Mouse (Mus musculus): ENCODE data around the gene Polr2b.

Polr2b gene

GRCm38 (mm10) chr5:77309924-77310772 is at the start of gene Polr2b, which contains the start of gene Noa1:
TSS of gene Polr2b (plus strand) at chr5:77310147.
TSS of gene Noa1 (minus strand) at chr5:77310084.
- peak; percentile 98 for DNase-seq

- DNase-seq = no peak
Measured at GRCm38 (mm10) chr5:77261137-77261536, 48.8 kb upstream of the Polr2b start.

- DNase-seq = no peak
Measured at GRCm38 (mm10) chr5:77262105-77262504, 47.8 kb upstream of the Polr2b start.

- peak; percentile 86 for DNase-seq
Measured at GRCm38 (mm10) chr5:77265081-77265670, 44.8 kb upstream of the Polr2b start, which contains the start of gene Rest. TSS of gene Rest (plus strand) at chr5:77265491.

DNA sequence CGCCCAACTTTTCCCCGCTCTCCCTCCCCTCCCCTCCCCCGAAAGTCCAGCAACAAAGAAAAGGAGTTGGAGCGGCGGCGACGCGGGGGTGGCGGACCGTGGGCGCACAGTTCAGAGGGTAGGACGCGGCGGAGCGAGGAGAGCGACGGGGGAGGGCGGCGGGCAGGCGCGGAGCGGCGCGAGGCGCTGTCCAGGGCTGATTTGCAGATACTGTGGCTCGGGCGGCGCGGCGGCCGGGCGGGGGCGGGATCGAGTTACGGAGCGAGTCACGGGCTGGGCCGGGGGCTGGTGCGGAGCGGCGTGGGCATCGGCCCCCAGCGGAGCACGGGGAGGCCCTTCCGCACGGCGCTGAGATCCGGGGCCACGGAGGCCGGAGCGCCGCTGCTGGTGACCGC is 44.3 kb upstream of the Polr2b start:
- DNase-seq = peak; percentile 87

GRCm38 (mm10) chr5:77266066-77266885 is 43.7 kb upstream of the Polr2b start:
- DNase-seq = peak; percentile 59

DNA sequence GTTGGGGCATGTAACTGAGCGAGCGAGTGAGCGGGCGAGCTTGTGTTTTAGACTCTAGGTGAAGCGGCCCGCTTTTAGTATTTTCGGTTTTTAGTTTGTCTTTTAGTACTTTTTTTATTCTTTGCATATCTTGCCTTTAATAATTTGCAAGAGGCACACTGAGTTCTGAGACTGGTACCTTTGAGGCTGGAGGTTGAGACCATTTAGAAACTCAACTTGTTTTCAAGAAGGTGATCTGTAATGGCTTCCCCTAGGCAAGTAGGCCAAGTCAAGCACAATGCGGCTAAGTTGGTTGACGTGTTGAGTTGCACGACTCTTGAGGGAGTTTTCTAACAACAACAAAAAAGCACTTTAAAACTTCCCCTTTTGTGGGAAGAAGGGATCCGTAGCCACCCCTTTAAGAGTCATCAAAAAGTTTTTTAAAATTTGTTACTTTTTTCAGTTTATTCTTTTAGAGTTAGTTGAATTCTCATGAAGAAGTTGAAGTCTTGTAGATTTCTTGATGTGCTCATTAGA is 43.0 kb upstream of the Polr2b start:
- peak; percentile 20 for DNase-seq

- DNase-seq = no peak
Measured at GRCm38 (mm10) chr5:77267441-77267840, 42.5 kb upstream of the Polr2b start.

DNA sequence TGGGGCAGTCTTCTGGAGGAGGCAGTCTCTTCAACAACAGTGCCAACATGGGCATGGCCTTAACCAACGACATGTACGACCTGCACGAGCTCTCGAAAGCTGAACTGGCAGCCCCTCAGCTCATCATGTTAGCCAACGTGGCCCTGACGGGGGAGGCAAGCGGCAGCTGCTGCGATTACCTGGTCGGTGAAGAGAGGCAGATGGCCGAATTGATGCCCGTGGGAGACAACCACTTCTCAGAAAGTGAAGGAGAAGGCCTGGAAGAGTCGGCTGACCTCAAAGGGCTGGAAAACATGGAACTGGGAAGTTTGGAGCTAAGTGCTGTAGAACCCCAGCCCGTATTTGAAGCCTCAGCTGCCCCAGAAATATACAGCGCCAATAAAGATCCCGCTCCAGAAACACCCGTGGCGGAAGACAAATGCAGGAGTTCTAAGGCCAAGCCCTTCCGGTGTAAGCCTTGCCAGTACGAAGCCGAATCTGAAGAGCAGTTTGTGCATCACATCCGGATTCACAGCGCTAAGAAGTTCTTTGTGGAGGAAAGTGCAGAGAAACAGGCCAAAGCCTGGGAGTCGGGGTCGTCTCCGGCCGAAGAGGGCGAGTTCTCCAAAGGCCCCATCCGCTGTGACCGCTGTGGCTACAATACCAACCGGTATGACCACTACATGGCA is 41.9 kb upstream of the Polr2b start:
- DNase-seq = no peak

DNA sequence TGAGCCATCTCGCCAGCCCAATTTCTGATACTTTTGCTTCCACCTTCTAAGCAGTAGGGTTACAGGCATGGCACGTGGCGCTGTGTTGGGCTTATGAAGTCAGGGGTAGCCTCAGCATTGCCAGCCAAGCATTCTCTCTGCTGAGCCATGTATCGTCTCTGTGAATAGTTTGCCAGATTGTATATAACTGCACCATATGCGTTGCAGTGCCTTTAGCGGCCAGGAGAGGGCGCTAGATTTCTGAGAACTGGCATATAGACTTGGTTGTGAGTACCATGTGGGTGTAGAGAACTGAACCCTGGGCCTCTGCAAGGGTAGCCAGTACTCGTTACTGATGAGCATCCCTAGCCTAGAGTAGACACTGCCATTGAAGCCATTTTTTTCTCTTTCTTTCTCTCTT is 40.5 kb upstream of the Polr2b start:
- DNase-seq = peak; percentile 23

- DNase-seq = no peak
Measured at GRCm38 (mm10) chr5:77273151-77273550, 36.8 kb upstream of the Polr2b start.

- peak; percentile 47 for DNase-seq
Measured at GRCm38 (mm10) chr5:77275950-77276349, 34.0 kb upstream of the Polr2b start.

DNA sequence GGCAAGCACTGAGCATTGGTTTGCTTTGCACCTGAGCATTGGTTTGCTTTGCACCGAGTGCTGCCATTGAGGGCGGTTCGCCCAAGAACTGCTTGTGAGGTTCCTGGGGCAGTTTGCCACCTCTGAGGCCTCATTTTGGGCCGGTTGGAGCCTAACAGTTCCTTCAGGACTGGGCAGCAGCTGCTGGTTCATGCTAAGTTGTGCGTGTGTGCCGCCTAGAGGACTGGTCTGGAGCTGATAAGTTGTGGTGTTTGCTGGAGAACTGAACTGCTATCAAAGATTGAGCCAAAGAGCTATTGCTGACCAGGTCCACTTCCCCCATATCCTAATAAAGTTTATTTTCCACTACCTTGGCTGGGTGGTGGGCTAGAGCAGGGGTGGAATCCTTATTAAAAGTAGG is 32.7 kb upstream of the Polr2b start:
- DNase-seq = no peak

DNA sequence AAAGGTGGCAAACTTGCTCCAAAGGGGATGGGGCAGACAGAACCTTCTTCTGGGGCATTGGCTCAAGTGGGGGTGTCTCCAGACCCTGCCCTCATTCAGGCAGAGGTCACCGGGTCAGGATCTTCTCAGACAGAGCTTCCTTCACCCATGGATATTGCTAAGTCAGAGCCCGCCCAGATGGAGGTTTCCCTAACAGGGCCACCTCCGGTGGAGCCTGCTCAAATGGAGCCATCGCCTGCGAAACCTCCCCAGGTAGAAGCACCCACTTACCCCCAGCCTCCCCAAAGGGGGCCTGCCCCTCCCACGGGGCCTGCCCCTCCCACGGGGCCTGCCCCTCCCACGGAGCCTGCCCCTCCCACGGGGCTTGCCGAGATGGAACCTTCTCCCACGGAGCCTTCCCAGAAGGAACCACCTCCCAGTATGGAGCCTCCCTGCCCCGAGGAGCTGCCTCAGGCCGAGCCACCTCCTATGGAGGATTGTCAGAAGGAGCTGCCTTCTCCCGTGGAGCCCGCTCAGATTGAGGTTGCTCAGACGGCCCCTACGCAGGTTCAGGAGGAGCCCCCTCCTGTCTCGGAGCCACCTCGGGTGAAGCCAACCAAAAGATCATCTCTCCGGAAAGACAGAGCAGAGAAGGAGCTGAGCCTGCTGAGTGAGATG is 28.3 kb upstream of the Polr2b start:
- DNase-seq = no peak

GRCm38 (mm10) chr5:77282242-77282641 is 27.7 kb upstream of the Polr2b start:
- no peak for DNase-seq

DNA sequence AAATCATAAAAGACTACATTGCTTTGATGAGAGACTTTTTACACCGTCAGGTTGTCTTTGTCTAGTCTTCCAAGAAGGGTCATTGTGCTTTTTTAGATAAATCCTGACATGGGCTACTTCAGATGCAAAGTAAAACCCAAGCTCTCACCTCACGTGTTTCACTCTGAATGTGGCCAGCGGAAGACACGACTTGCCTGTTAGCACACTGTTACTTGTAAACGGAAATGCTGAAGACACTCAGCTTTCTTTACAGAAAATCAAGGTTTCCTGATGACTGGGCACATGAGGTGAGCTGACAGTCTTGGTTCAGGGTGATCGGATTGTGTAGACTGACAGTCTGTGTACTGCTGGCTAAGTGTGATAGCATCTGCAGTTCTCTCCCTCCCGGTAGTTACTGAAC is 24.3 kb upstream of the Polr2b start:
- no peak for DNase-seq

DNA sequence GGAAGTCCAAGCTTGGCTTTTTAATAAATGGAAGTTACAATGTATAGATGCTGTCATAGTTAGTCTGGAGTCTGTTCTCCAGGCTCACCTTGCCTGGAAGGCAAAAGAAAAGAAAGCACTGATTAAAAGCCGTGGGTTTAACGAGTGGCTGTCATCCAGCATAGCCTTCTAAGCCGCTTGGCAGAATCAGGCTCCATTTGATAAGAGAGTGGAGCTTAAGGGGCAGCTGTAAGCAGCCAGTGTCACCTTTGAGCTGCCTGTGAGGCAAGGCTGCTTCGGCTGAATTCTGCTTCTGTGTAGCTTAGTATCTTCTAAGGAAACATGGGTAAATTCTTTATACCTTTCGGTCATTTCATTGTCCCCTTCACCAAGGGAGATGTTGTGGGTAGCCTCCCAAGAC is 23.0 kb upstream of the Polr2b start:
- DNase-seq = no peak

DNA sequence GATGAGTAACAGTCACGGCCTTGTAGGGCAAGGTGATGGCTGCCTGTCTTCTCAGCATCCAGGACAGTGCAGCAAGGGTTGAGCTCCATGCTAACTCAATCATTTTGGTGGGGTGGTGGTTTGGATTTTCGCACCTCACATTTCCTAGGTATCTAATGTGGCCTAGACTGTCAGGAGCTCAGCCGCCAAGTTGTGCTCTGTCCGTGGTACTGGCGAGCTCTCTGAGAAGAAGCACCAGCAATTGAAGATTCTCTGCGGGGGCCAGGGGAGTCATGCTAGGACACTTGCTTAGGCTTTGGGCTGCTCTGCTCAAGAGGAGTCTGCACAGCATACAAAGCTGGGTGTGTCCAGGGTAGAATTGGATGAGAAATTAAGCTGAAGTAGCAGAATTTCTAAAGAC is 22.0 kb upstream of the Polr2b start:
- DNase-seq = no peak

DNA sequence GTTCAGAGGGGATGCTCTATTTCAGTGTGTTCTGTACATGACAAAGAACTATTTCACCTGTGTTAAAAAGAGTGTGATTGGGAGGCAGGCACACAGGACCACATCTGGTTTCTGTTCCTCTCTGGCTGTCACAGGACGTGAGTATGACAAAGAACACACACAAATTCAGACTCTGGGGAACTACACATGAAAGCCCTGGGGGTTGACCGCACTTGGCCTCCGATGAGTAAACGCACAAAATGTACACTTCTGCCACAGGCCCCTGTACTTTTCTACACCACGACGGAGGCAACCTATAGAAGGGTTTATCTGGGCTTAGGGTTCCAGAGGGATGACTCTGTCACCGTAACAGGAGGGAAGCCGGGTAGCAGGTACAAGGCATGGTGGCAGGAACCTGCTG is 20.3 kb upstream of the Polr2b start:
- DNase-seq = no peak

DNA sequence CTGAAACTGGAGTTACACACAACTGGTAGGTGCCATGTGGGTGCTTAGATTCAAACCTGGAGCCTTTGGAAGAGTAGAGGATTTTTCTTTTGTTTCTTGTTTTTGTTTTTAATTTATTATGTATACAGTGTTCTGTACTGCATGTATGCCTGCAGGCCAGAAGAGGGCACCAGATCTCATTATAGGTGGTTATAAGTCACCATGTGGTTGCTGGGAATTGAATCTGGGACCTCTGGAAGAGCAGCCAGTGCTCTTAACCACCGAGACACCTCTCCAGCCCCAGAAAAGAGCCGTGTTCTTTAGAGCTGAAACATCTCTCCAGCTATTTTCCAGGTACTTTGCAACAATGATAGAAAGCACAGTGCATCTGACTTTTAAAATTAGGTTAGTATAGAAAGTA is 19.3 kb upstream of the Polr2b start:
- DNase-seq = no peak

- no peak for DNase-seq
Measured at GRCm38 (mm10) chr5:77292803-77293522, 17.0 kb upstream of the Polr2b start.

Measured in liver (tissue).